Mouse (Mus musculus) brain, embryonic 14.5 days (tissue): ENCODE measurements around the gene Vmn1r235.

Source experiments
- CTCF ChIP-seq: fragments of 200-500 bp; IDR thresholded peaks from 2 replicates; pipeline ENCODE4 v1.5.1; 2012; ENCODE audit warnings: inconsistent platforms, mild to moderate bottlenecking, moderate library complexity, borderline replicate concordance; ENCODE audit not compliant: insufficient read depth, insufficient read length; ENCODE audit errors: extremely low read depth
- POLR2A ChIP-seq: fragments of 200-500 bp; IDR thresholded peaks from 2 replicates; pipeline ENCODE4 v1.6.1; 2012; ENCODE audit warnings: mild to moderate bottlenecking, inconsistent platforms, borderline replicate concordance; ENCODE audit not compliant: poor library complexity, insufficient read depth, insufficient read length, severe bottlenecking; ENCODE audit errors: extremely low read depth

- no peak for TF ChIP-seq POLR2A
- TF ChIP-seq CTCF: no peak
Measured at GRCm38 (mm10) chr17:21225787-21226186, 30.4 kb upstream of the Vmn1r235 start, which contains the start of gene Vmn1r234.
